Mouse (Mus musculus) embryonic stem cell, embryonic (primary cell): ENCODE data around the gene Mrm2.

Source experiments
- CTCF ChIA-PET, 4 experiments: fragments of 300-600 bp in 2 of 4; fragments of 350-600 bp in 2 of 4; sonication (Branson Sonifier 250); formaldehyde crosslinking; loops; one replicate each; lab custom pipeline; 2022; ENCODE audit warnings: inconsistent platforms in 2 of 4; lab: Charles Lee
- POLR2A ChIA-PET, 4 experiments: fragments of 300-600 bp in 2 of 4; fragments of 350-600 bp in 2 of 4; sonication (Branson Sonifier 250); formaldehyde crosslinking; loops; one replicate each; lab custom pipeline; 2022; ENCODE audit warnings: antibody characterized with exemption in 4 of 4, inconsistent platforms in 1 of 4; lab: Charles Lee

The Mrm2 gene

GRCm38 (mm10) chr5:140307602-140308001 lies 24.1 kb downstream of the Mrm2 start:
- CTCF ChIA-PET = interaction anchor here in 3 of 4 experiments (0.6 to 2.0 kb wide), 5 partner anchors 10 to 386 kb away, joined by 3 to 5 read pairs (median 3); no protein-coding TSS in a partner anchor
- POLR2A ChIA-PET = interaction anchor here in 1 of 4 experiments (0.9 to 1.3 kb wide), 2 partner anchors 13 to 21 kb away, joined by 3 to 4 read pairs; no protein-coding TSS in a partner anchor

- CTCF ChIA-PET = interaction anchor here in 3 of 4 experiments (0.6 to 2.2 kb wide), 7 partner anchors 10 to 192 kb away, joined by 3 to 10 read pairs (median 3); no protein-coding TSS in a partner anchor
- POLR2A ChIA-PET = interaction anchor here in 1 of 4 experiments (0.6 to 1.0 kb wide), 3 partner anchors 12 to 374 kb away, joined by 3 to 8 read pairs (median 4); no protein-coding TSS in a partner anchor
Observed at GRCm38 (mm10) chr5:140306016-140306415, 25.7 kb downstream of the Mrm2 start.

- ChIA-PET CTCF (interaction anchor here in 3 of 4 experiments (0.6 to 0.7 kb wide), 4 partner anchors 41 to 1213 kb away, joined by 3 to 4 read pairs (median 4); no protein-coding TSS in a partner anchor), POLR2A (interaction anchor here in 2 of 4 experiments (0.6 to 1.5 kb wide), 7 partner anchors 14 to 93 kb away, joined by 3 to 4 read pairs (median 3); partner anchors contain the start of genes Mad1l1 (in 1 of the 2) and Nudt1 (in 1 of the 2))
Observed at GRCm38 (mm10) chr5:140298291-140298690, 33.4 kb downstream of the Mrm2 start.

- ChIA-PET POLR2A (interaction anchor here in 2 of 4 experiments (0.8 to 1.4 kb wide), 2 partner anchors 10 to 40 kb away, joined by 3 to 5 read pairs; no protein-coding TSS in a partner anchor), CTCF (interaction anchor here (0.5 to 1.4 kb wide), 23 partner anchors 10 to 483 kb away, joined by 3 to 8 read pairs (median 3); partner anchors contain the start of genes Elfn1 (in 1 of the 4), Gm26938 (in 1 of the 4) and Psmg3 (in 1 of the 4))
Observed at GRCm38 (mm10) chr5:140292152-140292551, 39.5 kb downstream of the Mrm2 start.

- CTCF ChIA-PET = no interaction called here
- POLR2A ChIA-PET = interaction anchor here in 2 of 4 experiments (1.1 to 1.8 kb wide), 3 partner anchors 10 to 130 kb away, joined by 3 to 4 read pairs (median 4); partner anchors contain the start of gene Eif3b (in 1 of the 2)
Observed at GRCm38 (mm10) chr5:140289161-140289560, 42.5 kb downstream of the Mrm2 start.

- CTCF ChIA-PET = no interaction called here
- POLR2A ChIA-PET = interaction anchor here in 2 of 4 experiments (1.1 to 1.8 kb wide), 3 partner anchors 11 to 130 kb away, joined by 3 to 4 read pairs (median 4); partner anchors contain the start of gene Eif3b (in 1 of the 2)
Observed at GRCm38 (mm10) chr5:140288287-140288686, 43.4 kb downstream of the Mrm2 start.

- CTCF ChIA-PET = no interaction called here
- POLR2A ChIA-PET = interaction anchor here in 3 of 4 experiments (0.6 to 1.6 kb wide), 8 partner anchors 10 to 132 kb away, joined by 3 to 5 read pairs (median 4); no protein-coding TSS in a partner anchor
Observed at GRCm38 (mm10) chr5:140284761-140285160, 46.9 kb downstream of the Mrm2 start.

GRCm38 (mm10) chr5:140284011-140284410 lies 47.7 kb downstream of the Mrm2 start:
- POLR2A ChIA-PET = interaction anchor here in 2 of 4 experiments (0.7 to 1.3 kb wide), 4 partner anchors 11 to 52 kb away, joined by 3 to 4 read pairs (median 3); no protein-coding TSS in a partner anchor
- CTCF ChIA-PET = no interaction called here

GRCm38 (mm10) chr5:140282900-140283299 lies 48.8 kb downstream of the Mrm2 start:
- POLR2A ChIA-PET = interaction anchor here in 2 of 4 experiments (1.0 to 2.2 kb wide), 10 partner anchors 9 to 329 kb away, joined by 3 to 15 read pairs (median 4); partner anchors contain the start of genes Mad1l1 (in 1 of the 2) and Nudt1 (in 1 of the 2)
- CTCF ChIA-PET = interaction anchor here in 2 of 4 experiments (0.6 to 1.6 kb wide), 4 partner anchors 18 to 616 kb away, joined by 3 to 6 read pairs (median 3); no protein-coding TSS in a partner anchor

GRCm38 (mm10) chr5:140282376-140282775 lies 49.3 kb downstream of the Mrm2 start:
- CTCF ChIA-PET = interaction anchor here (0.5 to 1.6 kb wide), 9 partner anchors 10 to 616 kb away, joined by 3 to 7 read pairs (median 4); no protein-coding TSS in a partner anchor
- POLR2A ChIA-PET = interaction anchor here in 3 of 4 experiments (0.7 to 2.2 kb wide), 16 partner anchors 9 to 331 kb away, joined by 3 to 15 read pairs (median 4); partner anchors contain the start of genes Eif3b (in 2 of the 3), Mad1l1 (in 1 of the 3) and Nudt1 (in 1 of the 3)

GRCm38 (mm10) chr5:140280205-140280604 lies 51.5 kb downstream of the Mrm2 start:
- POLR2A ChIA-PET = interaction anchor here in 2 of 4 experiments (0.8 to 2.2 kb wide), 8 partner anchors 9 to 454 kb away, joined by 3 to 7 read pairs (median 4); partner anchors contain the start of genes Eif3b (in 1 of the 2), Gm26938 (in 1 of the 2) and Psmg3 (in 1 of the 2)
- CTCF ChIA-PET = interaction anchor here in 3 of 4 experiments (0.6 to 1.0 kb wide), 4 partner anchors 10 to 355 kb away, joined by 3 to 16 read pairs (median 4); no protein-coding TSS in a partner anchor
